Mouse (Mus musculus): Measurements from ENCODE around the gene Nxnl2. TPM values are rescaled to one million over a fixed set of nuclear protein-coding genes. Genes with fewer than 3 reads are reported as not detected.

Nxnl2 gene
- total RNA-seq, 2 experiments from 2014 or later = 0.64 to 0.84 TPM

Small RNA genes within 50 kb of the gene (microRNA-seq; reads per million reads assigned to microRNA genes)
- gene Gm44341 (ENCODE audit: borderline number of aligned reads in 2 of 2) = 0 reads per million in 2 experiments

Other genes with a start within 250 kb of the Nxnl2 start
- 10 to 100 TPM; 32.6 TPM for gene Spin1, start 70.1 kb upstream of the Nxnl2 start, total RNA-seq (2021)
- 10 to 100 TPM; 12.6 to 13.8 TPM for gene S1pr3, start 237.6 kb downstream of the Nxnl2 start, total RNA-seq (2021)

Measured in heart, postnatal 36 days (tissue).